Mouse (Mus musculus) bone marrow, adult 2 months (tissue): ENCODE data around the gene Pcid2. TPM values are rescaled to one million over a fixed set of nuclear protein-coding genes. Genes with fewer than 3 reads are reported as not detected.
"Not testable (repeated sequence)": the region's sequence is repeated elsewhere in the genome, so short reads cannot be mapped to it uniquely, and the experiment has no call there.

Experiments used
- H3K27ac ChIP-seq: fragments of 200-500 bp; 2 replicates; pipeline ENCODE4 v1.5.1; 2012; ENCODE audit warnings: low read depth, mild to moderate bottlenecking, control low read depth, inconsistent platforms, low read length; ENCODE audit not compliant: control insufficient read depth, poor library complexity, insufficient read depth
- H3K4me1 ChIP-seq: fragments of 200-500 bp; 2 replicates; pipeline ENCODE4 v1.6.1; 2011; ENCODE audit warnings: low read length; ENCODE audit not compliant: control insufficient read depth, insufficient read depth
- H3K4me3 ChIP-seq: fragments of 200-500 bp; replicated peaks from 2 replicates; pipeline ENCODE3; 2011; ENCODE audit warnings: mild to moderate bottlenecking, low read depth, low read length, control low read depth; ENCODE audit not compliant: control insufficient read depth
- CTCF ChIP-seq: fragments of 200-500 bp; IDR thresholded peaks from 2 replicates; pipeline ENCODE4 v1.5.1; 2011; ENCODE audit warnings: low read length, control low read depth; ENCODE audit not compliant: control insufficient read depth, insufficient read depth
- POLR2A ChIP-seq: fragments of 200-500 bp; IDR thresholded peaks from 2 replicates; pipeline ENCODE4 v1.6.1; 2011; ENCODE audit warnings: low read depth, mild to moderate bottlenecking, control low read depth, low read length, borderline replicate concordance; ENCODE audit not compliant: control insufficient read depth
- WGBS: fragments of 180-500 bp; shearing (Covaris S2); methylation state at CpG from one replicate; pipeline ENCODE4 v1.1.7; 2018; 5-methylcytosine and 5-hydroxymethylcytosine counted together
- polyA plus RNA-seq: library from polyadenylated mRNA; stranded (reverse); fragments of >200 nt; gene quantifications from 2 replicates; pipeline ENCODE4 v1.2.4, GENCODE M21; 2011; ENCODE audit warnings: low replicate concordance; ENCODE audit not compliant: missing spikeins, insufficient read depth, insufficient read length

The Pcid2 gene
- polyA plus RNA-seq, 1 experiment = 16.6 TPM

DNA sequence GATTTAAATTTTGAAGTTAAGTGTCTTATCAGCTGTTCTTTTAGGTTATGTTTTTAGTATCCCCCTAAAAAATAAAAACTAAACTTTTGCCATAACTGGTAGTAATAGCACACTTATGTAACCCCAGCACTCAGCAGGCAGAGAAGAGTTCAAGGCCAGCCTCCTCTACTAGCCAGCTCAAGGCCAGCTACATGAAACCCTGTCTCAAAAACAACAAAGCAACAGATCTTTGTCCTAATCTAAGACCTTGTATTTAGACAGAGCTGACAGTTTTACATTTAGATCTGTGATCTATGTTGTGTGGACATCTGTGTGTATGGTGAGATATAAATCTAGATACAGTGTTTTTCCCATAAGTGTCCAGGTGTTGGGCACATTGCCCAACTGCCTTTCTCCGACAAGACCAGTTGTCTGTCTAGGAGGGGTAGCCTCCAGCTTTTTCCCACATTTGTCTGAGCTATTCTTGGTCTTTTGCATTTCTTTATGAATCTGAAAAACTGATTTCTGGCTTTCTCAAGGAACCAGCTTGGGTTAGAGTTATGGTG lies 4.2 kb upstream of the Pcid2 start:
- WGBS = 50% methylated on average over 1 of the region's 1 CpGs
- peak overlapping the region; percentile 15 for H3K4me3 ChIP-seq
- no peak for TF ChIP-seq POLR2A
- no peak for TF ChIP-seq CTCF
- H3K27ac ChIP-seq = no peak overlapping the region
- no peaks in the 10 kb centered on the region; the same call in 1 of the 2 replicates for H3K4me1 ChIP-seq

DNA sequence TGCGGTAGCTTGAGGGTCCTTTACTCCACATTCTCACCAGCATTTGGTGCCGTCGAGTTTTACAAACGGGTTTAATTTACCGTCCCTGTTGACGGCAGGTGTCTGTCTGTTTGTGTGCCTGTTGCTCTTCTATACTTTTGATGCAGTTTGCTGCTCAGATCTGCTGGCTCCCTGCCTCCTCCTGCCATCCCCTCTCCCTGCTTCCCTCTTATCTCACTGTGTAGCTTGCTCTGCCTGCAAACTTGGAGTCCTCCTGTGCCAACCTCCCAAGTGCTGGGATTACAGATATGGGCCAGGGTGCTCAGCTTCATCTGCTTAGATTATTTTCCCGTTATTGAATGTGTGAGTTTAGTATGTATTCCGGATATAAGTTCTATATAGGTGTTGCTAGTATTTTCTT lies 3.7 kb upstream of the Pcid2 start:
- TF ChIP-seq CTCF (no peak), POLR2A (no peak)
- Histone ChIP-seq H3K27ac (peak overlapping the region; percentile 85), H3K4me3 (peak overlapping the region; percentile 1), H3K4me1 (no peaks in the 10 kb centered on the region; the same call in 1 of the 2 replicates)
- 65% methylated on average over 8 of the region's 8 CpGs for WGBS

DNA sequence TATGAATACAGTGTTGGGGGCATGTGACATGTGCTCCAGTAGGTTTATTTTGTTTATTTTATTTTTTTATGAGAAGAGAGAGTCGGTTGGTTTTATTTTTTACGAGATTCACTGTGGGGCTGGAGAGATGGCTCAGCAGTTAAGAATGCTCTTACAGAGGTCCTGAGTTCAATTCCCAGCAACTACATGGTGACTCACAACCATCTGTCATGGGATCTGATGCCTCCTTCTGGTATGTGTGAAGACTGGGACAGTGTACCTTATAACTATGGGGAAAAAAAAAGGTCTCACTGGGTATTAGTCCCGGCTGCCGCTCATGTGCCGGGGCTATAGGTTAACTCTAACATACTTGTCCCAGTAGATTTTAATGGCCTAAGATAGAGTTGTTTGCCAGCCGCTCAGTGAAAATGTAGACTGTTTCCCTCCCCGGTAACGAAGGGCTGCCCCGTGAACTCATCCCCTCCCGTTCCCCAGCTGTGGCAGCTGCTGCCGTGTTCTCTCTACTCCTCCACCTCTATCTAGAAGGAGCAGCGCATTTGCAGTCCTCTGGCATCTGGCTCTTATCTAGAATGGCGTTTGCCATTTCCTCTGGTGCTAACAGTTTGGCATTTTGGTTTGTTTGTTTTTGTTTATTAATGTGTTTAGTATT lies 2.9 kb upstream of the Pcid2 start:
- peak overlapping the region; percentile 85 for H3K27ac ChIP-seq
- TF ChIP-seq POLR2A (peak; percentile 83), CTCF (no peak)
- peak overlapping the region; percentile 36 for H3K4me3 ChIP-seq
- WGBS = 65% methylated on average over 13 of the region's 13 CpGs
- H3K4me1 ChIP-seq = no peaks in the 10 kb centered on the region; the same call in 1 of the 2 replicates

DNA sequence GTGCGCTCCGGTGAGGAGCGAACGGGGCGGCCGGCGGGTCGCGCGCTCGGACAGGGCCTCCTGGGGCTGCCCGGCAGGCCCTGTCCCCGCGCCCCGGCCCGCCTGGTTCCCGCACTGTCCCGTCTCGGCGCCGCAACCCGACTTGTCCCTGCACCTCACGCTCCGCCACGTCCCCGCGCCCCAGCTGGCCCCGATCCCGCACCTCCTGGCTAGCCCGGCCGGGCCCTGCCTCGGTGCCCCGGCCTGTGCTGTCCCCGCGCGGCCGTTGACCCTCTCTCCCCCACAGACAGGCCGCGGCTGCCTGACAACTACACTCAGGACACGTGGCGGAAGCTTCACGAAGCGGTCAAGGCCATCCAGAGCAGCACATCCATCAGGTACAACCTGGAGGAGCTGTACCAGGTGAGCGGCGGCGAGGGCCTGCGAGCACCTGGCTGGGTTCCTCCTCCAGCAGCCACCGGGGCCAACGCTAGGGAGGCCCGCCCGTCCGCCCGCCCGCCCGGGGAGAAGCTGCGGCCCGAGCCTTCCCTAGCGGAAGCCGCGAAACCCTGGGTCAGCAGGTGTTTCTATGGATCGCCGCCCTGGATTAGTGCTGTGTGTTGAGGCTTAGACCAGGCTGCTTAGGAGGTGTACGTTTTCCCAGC lies 771 bp upstream of the Pcid2 start:
- TF ChIP-seq CTCF (no peak), POLR2A (peak; percentile 16; the same call in 1 of the 2 replicates)
- Histone ChIP-seq H3K4me3 (peak overlapping the region; percentile 97), H3K4me1 (no peaks in the 10 kb centered on the region; the same call in 1 of the 2 replicates), H3K27ac (peak overlapping the region; percentile 91)
- WGBS = 2% methylated on average over 63 of the region's 63 CpGs

DNA sequence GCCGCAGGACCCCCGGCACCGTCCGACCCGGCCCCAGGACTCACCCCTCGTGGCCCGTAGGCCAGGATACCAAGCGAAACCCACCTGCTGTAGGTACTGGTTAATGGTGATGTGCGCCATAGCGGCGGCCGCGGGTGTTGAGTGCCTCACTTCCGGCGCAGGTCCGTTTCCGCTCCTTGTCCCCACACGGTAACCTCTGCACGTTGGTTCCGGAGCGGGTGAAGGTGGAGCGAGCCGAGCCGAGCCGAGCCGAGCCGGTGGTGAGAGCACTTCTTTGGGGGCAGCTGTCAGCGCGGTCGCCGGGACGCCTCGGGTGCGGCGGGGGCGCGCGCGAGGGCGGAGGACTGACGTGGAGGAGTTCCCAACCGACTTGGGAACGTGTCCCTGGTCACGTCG lies 570 bp downstream of the Pcid2 start:
- under 1% methylated on average over 43 of the region's 45 CpGs for WGBS
- Histone ChIP-seq H3K4me3 (peak overlapping the region; percentile 97), H3K27ac (peak overlapping the region; percentile 95), H3K4me1 (no peaks in the 10 kb centered on the region; the same call in 1 of the 2 replicates)
- TF ChIP-seq CTCF (no peak), POLR2A (peak; percentile 78; the same call in 1 of the 2 replicates)

DNA sequence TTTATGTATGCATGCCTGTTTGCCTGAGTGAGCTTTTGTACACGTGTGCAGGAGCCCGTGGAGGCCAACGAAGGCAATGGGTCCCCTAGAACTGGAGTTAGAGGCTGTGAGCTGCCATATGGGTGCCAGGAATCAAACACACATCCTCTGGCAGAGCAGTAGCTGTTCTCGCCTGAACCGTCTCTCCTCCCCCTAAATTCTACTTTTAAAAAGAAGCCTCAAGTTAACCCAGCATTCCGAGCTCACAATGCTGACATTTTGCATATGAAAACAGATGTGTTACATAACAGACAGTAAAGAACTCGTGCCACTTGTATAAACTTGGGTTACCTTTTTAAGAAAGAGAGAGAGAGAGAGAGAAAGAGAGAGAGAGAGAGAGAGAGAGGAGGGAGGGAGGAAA lies 27.7 kb downstream of the Pcid2 start:
- H3K4me3 ChIP-seq = no peak overlapping the region
- H3K27ac ChIP-seq = no peak overlapping the region
- peaks cover 4% of the 10 kb centered on the region for H3K4me1 ChIP-seq
- 86% methylated on average over 7 of the region's 7 CpGs for WGBS
- TF ChIP-seq POLR2A (no peak), CTCF (no peak)

DNA sequence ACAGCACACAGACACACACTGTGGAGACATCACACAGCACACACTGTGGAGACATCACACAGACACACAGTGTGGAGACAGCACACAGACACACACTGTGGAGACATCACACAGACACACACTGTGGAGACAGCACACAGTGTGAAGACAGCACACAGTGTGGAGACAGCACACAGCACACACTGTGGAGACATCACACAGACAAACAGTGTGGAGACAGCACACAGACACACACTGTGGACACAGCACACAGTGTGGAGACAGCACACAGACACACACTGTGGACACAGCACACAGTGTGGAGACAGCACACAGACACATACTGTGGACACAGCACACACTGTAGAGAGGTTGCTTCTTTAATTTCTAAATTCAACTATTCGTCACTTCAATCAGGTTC lies 29.7 kb downstream of the Pcid2 start:
- whole genome bisulfite sequencing = 84% methylated on average over 1 of the region's 1 CpGs
- H3K27ac ChIP-seq = peak overlapping the region; percentile 35; the same call in 1 of the 2 replicates

DNA sequence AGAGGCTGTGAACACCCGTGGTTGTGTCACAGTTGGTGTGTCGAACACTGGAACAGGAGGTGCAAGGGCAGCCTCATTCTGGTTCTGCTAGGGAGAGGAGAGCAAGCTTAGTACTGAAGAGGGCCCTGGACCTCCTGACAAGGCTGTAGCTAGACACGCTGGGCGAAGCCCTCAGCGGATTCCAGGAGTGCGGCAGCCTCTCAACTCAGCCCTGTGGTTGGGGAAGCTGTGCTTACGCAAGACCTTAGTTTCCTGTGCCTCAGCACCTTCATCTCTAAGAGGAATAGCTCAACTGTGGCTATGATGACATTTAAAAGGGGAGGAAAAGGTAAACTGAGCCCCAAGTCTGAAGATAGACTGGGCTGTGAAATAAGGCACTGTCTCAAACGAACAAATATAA lies 30.2 kb downstream of the Pcid2 start:
- Histone ChIP-seq H3K27ac (peak overlapping the region; percentile 20), H3K4me3 (no peak overlapping the region), H3K4me1 (peaks cover 4% of the 10 kb centered on the region)
- TF ChIP-seq CTCF (no peak), POLR2A (no peak)
- WGBS = 48% methylated on average over 8 of the region's 8 CpGs

More for the DNA sequence above, 29.7 kb downstream of the Pcid2 start:
- H3K4me1 ChIP-seq, H3K4me3 ChIP-seq: not testable (repeated sequence)
